Mouse (Mus musculus): ENCODE measurements around the gene Gm49387.

Gm49387 gene

DNA sequence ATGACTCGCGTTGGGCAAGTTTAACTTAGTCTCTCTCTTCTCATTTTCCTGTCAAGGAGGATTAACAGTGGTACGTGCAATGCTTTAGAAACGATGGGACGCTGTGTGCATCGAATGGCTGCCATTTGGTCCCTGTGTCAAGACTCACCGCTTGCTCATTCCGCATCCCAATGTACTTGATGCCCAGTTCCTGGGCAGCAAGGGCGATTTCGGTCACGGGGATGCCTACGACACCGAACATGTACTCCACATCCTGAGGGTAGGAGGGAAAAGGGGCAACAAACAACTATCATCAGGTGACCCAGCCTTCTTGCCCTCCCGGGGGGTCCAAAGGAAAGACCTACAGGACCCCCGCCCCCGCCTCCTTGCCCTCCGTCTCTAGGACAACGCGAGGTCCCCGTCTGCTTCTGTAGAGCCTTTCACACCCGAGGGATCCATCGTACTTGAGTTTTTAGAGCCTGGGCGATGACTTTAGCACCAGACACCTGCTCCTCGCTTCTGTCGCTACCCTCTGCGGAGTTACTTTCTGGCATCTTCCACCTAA lies at the start of gene Gm49387:
TSS of gene Gm49387 (minus strand) at position 533 of the 544 bp plus-strand sequence.
- no peak for DNase-seq (ENCODE audit: low spot score)

GRCm38 (mm10) chr14:31686231-31686630 lies 45.6 kb upstream of the Gm49387 start:
- DNase-seq (ENCODE audit: low spot score): no peak

DNA sequence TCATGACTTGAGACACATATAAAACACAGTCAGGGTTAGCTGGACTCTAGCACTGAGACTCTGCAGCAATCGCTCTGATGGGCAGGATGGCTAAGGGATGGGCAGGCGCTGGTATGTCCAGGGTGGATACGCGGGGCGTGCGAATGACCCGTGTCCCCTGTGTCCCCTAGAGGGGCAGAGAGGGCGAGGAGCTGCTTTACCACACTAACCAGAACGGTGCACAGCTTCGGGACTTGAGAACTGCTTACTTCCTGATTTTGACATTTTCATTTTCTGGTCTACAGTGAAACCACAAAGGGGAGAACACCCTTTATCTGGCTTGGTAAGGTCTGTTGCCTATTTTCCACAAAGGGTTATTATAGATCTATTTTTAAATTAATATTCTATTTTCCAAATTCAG lies 45.0 kb upstream of the Gm49387 start:
- DNase-seq (ENCODE audit: low spot score): no peak

- DNase-seq (ENCODE audit: low spot score): no peak
Observed at GRCm38 (mm10) chr14:31684343-31685040, 43.8 kb upstream of the Gm49387 start.

GRCm38 (mm10) chr14:31683610-31684009 lies 42.9 kb upstream of the Gm49387 start:
- no peak for DNase-seq (ENCODE audit: low spot score)

GRCm38 (mm10) chr14:31681931-31682555 lies 41.4 kb upstream of the Gm49387 start:
- no peak for DNase-seq (ENCODE audit: low spot score)

DNA sequence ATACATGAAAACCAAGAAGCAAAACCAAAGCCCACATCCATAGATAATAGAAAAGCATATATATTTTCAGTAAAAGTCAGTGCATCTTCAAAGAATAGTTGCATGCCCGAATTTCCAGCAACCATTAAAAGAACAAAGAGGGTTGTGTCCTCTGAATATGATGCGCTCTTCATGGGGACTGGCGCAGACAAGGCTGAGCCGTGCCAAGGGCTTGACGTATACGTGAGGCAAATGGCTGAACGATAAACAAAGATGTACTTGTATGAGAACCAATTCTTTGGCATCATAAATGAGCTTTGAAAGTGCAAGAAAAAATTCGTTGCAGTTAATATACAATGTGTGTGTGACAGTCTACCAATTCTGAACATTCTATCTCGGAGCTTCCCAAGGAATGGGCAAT lies 40.6 kb upstream of the Gm49387 start:
- DNase-seq (ENCODE audit: low spot score): no peak

DNA sequence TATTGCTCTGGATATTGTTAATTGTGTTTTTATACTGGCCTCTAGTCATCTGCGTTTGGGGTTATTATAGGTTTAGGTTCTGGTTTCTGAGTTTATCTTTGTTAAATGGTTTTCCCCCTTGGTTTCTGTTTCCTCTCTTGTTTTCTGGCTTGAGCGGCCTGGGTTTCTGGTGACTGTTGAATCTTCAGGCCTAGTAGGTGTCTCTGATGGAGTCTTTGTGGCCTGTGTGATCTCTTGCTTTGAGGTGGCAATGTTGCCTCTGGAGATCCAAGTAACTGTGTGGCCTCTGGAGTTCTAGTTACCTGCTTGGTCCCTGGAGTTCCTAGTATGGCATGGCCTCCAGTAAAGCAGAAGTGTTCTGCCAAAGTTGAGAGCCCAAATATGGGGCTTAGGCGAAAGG lies 40.0 kb upstream of the Gm49387 start:
- no peak for DNase-seq (ENCODE audit: low spot score)

- no peak for DNase-seq (ENCODE audit: low spot score)
Observed at GRCm38 (mm10) chr14:31671635-31672320, 31.1 kb upstream of the Gm49387 start.

DNA sequence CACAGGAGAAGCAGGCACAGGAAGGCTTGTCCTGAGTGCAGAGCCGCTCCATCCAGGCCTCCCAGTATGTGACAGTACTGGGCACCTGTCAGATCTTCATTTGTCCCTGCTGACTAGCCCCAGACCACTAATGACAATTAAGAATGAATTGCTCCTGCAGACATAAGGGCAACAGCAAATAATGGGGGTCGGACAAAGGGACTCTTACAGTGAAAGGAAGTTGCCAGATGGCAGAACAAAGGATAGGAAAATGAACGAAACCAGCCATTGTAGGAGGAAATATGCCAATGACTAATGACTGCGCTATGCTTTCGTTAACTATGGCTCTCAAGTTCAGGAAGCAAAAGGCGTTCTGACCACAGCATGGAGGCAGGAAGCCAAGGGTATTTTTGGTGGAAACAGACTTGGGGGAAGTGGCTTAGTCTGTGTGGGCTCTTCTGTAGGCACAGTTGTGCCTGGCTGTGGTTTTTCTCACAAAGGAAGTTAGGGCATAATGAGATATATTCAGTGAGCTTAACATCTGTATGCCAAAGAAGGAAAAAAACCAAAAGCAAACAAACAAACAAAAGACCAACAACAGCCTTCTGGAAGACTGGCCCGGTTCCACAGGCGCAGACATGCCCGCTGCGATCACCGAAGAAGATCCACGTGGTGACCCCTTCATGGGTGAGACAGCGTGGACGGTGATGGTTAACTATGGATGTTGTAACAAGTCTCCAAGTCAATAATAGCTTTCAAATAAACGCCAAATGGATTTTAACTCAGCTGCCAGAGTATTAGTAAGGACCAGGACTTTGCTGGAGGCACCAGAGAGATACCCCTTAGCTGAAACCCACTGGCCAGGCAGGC lies 29.2 kb upstream of the Gm49387 start:
- DNase-seq (ENCODE audit: low spot score): peak; percentile 77

DNA sequence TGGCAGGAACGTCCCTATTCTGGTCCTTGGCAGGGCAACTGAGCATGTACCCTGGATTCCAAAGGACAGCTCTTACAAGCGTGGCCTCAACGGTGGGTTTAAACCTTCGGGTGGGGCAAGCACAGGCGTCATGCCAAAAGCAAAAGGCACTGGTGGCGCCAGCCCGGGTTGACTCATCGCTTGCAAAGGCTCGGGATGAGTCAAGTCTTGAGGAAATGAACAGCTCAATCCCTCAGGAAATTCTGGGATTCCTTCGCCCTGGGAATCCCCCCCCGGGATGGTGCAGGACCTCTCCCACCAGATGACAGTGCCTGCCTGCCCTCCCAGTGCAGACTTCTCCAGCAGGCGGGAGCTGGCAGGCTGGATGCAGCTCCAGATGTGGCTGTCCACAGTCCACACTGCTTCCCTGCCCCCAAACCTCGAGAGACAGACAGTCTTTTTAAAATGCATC lies 28.5 kb upstream of the Gm49387 start:
- DNase-seq (ENCODE audit: low spot score): no peak

- DNase-seq (ENCODE audit: low spot score): no peak
Observed at GRCm38 (mm10) chr14:31668326-31668725, 27.6 kb upstream of the Gm49387 start.

DNA sequence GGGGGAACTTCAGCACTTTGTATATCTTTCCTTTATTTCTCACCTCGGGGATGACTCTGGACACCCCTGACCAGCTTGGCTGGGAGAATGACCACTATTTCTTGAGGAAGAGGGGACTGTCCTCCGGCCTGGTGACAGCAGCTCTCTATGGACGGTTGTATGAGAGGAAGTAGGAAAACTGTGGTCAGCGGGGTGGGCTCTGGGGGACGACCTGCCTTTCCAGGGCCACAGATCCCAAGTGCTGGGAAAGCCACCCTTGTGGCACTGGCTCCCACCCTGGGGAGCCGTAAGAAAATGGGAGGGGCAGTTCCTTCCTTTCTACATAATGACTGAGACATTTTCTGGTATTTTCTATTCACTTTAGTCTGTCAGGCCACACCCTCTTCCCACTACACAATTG lies 27.1 kb upstream of the Gm49387 start:
- DNase-seq (ENCODE audit: low spot score): no peak

DNA sequence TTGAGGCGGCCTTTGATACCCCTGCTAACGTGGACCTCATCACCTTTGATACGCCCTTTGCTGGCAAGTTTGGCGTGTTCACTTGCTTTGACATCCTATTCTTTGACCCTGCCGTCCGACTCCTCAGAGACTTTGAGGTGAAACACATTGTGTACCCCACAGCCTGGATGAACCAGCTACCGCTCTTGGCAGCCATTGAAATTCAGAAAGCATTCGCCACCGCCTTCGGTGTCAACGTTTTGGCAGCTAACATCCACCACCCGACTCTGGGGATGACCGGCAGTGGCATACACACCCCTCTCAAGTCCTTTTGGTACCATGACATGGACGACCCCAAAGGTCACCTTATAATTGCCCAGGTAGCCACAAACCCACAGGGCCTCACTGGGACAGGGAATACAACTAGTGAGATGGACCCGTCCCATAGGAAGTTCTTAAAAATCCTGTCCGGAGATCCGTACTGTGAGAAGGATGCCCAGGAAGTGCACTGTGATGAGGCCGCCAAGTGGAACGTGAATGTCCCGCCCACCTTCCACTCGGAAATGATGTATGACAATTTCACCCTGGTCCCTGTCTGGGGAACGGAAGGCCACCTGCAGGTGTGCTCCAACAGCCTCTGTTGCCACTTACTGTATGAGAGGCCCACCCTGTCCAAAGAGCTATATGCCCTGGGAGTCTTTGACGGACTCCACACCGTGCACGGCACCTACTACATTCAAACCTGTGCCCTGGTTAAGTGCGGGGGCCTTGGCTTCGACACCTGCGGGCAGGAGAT lies 26.4 kb upstream of the Gm49387 start:
- DNase-seq (ENCODE audit: low spot score): no peak

DNA sequence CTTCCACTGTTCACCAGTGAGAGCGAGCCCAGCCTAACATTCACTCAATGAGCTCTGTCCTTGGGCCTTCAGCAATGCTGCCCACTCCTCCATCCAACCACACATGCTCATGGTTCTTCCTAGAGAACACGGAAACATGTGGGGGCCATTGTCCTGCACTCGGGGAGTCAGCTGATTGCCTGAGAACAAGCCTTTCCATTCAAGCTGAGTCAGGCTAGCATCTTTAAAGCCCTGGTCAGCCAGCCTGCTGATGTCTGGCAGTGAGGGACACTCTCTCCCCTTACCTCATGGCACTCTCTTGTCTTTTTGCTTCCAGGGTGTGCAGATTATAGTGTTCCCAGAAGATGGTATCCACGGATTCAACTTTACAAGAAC lies 24.9 kb upstream of the Gm49387 start:
- DNase-seq (ENCODE audit: low spot score): no peak

- DNase-seq (ENCODE audit: low spot score): no peak
Observed at GRCm38 (mm10) chr14:31664903-31665565, 24.4 kb upstream of the Gm49387 start.

DNA sequence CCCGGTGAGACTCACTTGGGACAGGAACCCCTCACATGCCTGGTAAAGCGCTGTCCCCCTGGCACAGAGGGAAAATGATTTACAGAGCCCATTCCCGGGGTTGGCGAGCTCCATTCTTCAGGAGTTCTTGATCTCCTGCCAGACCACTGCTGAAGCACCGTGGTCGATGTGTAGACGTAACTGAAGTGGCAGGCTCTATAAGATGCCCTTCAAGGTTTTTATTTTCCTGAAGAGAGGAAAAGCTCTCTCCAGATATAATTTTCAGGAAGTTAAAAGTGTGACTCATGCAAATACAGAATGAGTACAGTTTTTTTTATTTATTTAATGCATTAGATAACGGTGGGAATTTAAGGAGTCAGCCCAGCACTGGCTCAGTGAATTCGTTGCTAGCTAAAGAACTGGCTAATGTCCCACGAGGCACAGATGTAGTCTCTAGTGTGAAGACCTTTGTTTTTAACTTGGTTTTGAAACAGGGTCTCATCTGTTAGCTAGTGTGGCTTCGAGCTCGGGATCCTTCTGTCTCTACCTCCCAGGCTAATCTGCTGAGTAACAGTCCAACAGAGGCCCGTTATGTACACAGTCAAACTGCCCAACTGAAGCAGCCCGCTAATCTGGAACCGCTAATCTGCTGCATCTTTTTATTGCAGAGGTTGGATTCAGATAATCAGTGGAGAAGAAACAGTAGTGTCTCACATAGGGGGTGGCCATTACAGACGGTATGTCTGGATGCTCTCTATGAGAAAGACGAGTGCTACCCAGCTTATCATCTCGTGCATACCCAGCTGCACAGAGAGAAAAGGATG lies 23.6 kb upstream of the Gm49387 start:
- DNase-seq (ENCODE audit: low spot score): no peak

GRCm38 (mm10) chr14:31663376-31664099 lies 22.9 kb upstream of the Gm49387 start:
- no peak for DNase-seq (ENCODE audit: low spot score)

GRCm38 (mm10) chr14:31662555-31663211 lies 22.0 kb upstream of the Gm49387 start:
- DNase-seq (ENCODE audit: low spot score): peak; percentile 35

Data from retina, embryonic 14.5 days (tissue).